Mouse (Mus musculus): ENCODE measurements around the gene Gm11564. TPM values are rescaled to one million over a fixed set of nuclear protein-coding genes. Genes with fewer than 3 reads are reported as not detected.

The Gm11564 gene
- polyA plus RNA-seq (2017; shearing (Covaris generic)) = not detected

DNA sequence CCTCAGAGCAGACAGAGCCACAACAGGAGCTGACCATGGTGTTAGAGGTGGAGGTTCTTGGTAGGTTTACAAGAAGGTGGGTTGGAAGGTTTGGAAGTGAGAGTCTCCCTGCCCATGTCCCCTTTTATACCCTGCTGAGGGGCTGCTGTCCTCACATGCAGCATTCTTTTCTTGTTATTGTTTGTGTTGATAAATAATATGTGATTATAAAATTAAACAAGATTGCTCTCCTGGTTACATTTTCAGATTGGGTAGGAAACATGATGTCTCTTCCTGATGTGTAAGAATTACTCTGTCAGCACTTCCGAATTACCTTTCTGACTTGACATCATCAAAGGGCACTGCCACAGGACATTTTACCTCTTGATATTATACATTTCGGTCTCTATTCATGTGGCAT, at the start of gene Gm11564:
Gene Gm11564, minus strand, starts transcription at position 101 of the 400 bp plus-strand sequence.

GRCm38 (mm10) chr11:99864176-99864575, 48.7 kb upstream of the Gm11564 start, which contains the start of gene Gm11559:
Gene Gm11559, plus strand, starts transcription at chr11:99864476.

DNA sequence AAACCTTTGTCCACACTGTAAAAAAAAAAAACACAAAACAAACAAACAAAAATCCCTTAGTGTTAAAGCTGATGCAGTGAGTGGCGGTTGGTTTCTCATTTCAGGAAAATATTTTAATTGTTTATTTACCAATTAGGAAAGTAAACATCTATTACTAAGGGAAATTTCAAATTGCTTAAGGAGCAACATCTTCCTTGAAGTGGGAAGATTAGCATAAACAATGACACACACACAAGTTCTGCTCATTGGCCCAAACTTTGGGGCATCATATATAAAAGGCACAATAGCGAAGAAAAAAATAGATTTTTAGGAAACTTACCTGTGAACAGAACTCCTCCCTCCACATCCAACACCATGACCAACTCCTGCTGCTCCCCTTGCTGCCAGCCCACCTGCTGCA, 42.2 kb upstream of the Gm11564 start, which contains the start of gene Gm11568:
Gene Gm11568, plus strand, starts transcription at position 301 of the 400 bp plus-strand sequence.

GRCm38 (mm10) chr11:99851508-99851907, 36.0 kb upstream of the Gm11564 start, which contains the start of gene Krtap4-16:
Gene Krtap4-16, minus strand, starts transcription at chr11:99851608.

GRCm38 (mm10) chr11:99837966-99838365, 22.5 kb upstream of the Gm11564 start, which contains the start of gene 2300003K06Rik:
Gene 2300003K06Rik, minus strand, starts transcription at chr11:99838066.

DNA sequence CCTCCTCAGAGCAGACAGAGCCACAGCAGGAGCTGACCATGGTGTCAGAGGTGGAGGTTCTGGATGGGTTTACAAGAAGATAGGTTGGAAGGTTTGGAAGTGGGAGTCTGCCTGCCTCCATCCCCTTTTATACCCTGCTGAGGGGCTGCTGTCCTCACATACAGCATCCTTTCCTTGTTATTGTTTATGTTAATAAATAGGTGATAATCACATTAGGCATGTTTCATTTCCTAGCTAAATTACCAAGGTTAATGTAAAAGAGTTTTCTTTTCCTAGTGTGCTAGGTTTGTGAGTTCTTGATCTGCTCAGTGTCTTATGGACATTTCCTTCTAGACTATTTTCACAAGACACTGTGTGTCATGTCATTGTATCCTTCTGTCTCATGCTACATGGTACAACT, 5.7 kb downstream of the Gm11564 start, which contains the start of gene Krtap4-13:
Gene Krtap4-13, minus strand, starts transcription at position 101 of the 400 bp plus-strand sequence.

GRCm38 (mm10) chr11:99804346-99804745, 11.1 kb downstream of the Gm11564 start, which contains the start of gene Gm11554:
Gene Gm11554, minus strand, starts transcription at chr11:99804446.

DNA sequence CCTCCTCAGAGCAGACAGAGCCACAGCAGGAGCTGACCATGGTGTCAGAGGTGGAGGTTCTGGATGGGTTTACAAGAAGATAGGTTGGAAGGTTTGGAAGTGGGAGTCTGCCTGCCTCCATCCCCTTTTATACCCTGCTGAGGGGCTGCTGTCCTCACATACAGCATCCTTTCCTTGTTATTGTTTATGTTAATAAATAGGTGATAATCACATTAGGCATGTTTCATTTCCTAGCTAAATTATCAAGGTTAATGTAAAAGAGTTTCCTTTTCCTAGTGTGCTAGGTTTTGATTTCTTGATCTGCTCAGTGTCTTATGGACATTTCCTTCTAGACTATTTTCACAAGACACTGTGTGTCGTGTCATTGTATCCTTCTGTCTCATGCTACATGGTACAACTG, 16.6 kb downstream of the Gm11564 start, which contains the start of gene Gm11569:
Gene Gm11569, minus strand, starts transcription at position 101 of the 400 bp plus-strand sequence.

GRCm38 (mm10) chr11:99793367-99793766, 22.1 kb downstream of the Gm11564 start, which contains the start of gene Gm11596:
Gene Gm11596, minus strand, starts transcription at chr11:99793467.

GRCm38 (mm10) chr11:99784900-99785299, 30.6 kb downstream of the Gm11564 start, which contains the start of gene Krtap4-9:
Gene Krtap4-9, plus strand, starts transcription at chr11:99785200.

GRCm38 (mm10) chr11:99780604-99781003, 34.9 kb downstream of the Gm11564 start, which contains the start of gene Krtap4-8:
Gene Krtap4-8, minus strand, starts transcription at chr11:99780704.

DNA sequence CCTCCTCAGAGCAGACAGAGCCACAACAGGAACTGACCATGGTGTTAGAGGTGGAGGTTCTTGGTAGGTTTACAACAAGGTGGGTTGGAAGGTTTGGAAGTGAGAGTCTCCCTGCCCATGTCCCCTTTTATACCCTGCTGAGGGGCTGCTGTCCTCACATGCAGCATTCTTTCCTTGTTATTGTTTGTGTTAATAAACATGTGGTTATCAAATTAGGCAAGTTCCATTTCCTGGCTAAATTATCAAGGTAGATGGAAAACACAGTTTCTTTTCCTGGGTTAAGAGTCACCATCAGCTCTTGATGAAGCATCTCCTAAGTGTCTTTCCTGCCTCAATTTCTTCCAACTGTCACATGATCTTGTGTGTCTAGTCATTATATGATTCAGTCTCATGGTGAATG, 42.7 kb downstream of the Gm11564 start, which contains the start of gene Gm11595:
Gene Gm11595, minus strand, starts transcription at position 101 of the 400 bp plus-strand sequence.

Other genes with a start within 250 kb of the Gm11564 start
- gene Krtap3-1, start 249.0 kb downstream of the Gm11564 start, polyA plus RNA-seq (2017; shearing (Covaris generic)) = not detected
- not detected for gene Krtap1-5, start 234.7 kb downstream of the Gm11564 start, polyA plus RNA-seq (2017; shearing (Covaris generic))
- not detected for gene Krtap1-4, start 232.0 kb downstream of the Gm11564 start, polyA plus RNA-seq (2017; shearing (Covaris generic))
- gene Krtap1-3, start 224.3 kb downstream of the Gm11564 start, polyA plus RNA-seq (2017; shearing (Covaris generic)) = not detected
- not detected for gene Krtap9-3, start 217.6 kb downstream of the Gm11564 start, polyA plus RNA-seq (2017; shearing (Covaris generic))
- gene Gm11938, start 212.4 kb downstream of the Gm11564 start, polyA plus RNA-seq (2017; shearing (Covaris generic)) = not detected
- not detected for gene Gm11937, start 205.5 kb downstream of the Gm11564 start, polyA plus RNA-seq (2017; shearing (Covaris generic))
- gene Krtap2-4, start 200.8 kb downstream of the Gm11564 start, polyA plus RNA-seq (2017; shearing (Covaris generic)) = not detected
- not detected for gene Gm11562, start 195.2 kb downstream of the Gm11564 start, polyA plus RNA-seq (2017; shearing (Covaris generic))
- not detected for gene Krtap4-1, start 187.4 kb downstream of the Gm11564 start, polyA plus RNA-seq (2017; shearing (Covaris generic))
- not detected for gene Krtap4-2, start 180.6 kb downstream of the Gm11564 start, polyA plus RNA-seq (2017; shearing (Covaris generic))
- not detected for gene Krtap4-7, start 171.6 kb downstream of the Gm11564 start, polyA plus RNA-seq (2017; shearing (Covaris generic))
- not detected for gene Gm11555, start 165.4 kb downstream of the Gm11564 start, polyA plus RNA-seq (2017; shearing (Covaris generic))
- gene Gm11563, start 156.7 kb downstream of the Gm11564 start, polyA plus RNA-seq (2017; shearing (Covaris generic)) = not detected
- not detected for gene Krtap4-6, start 149.7 kb downstream of the Gm11564 start, polyA plus RNA-seq (2017; shearing (Covaris generic))
- gene Gm14190, start 124.9 kb downstream of the Gm11564 start, polyA plus RNA-seq (2017; shearing (Covaris generic)) = not detected
- not detected for gene Gm14180, start 81.4 kb downstream of the Gm11564 start, polyA plus RNA-seq (2017; shearing (Covaris generic))
- gene Gm11595, start 42.8 kb downstream of the Gm11564 start, polyA plus RNA-seq (2017; shearing (Covaris generic)) = not detected
- not detected for gene Krtap4-8, start 35.0 kb downstream of the Gm11564 start, polyA plus RNA-seq (2017; shearing (Covaris generic))
- gene Krtap4-9, start 30.5 kb downstream of the Gm11564 start, polyA plus RNA-seq (2017; shearing (Covaris generic)) = not detected
- gene Gm11596, start 22.2 kb downstream of the Gm11564 start, polyA plus RNA-seq (2017; shearing (Covaris generic)) = not detected
- not detected for gene Gm11569, start 16.7 kb downstream of the Gm11564 start, polyA plus RNA-seq (2017; shearing (Covaris generic))
- not detected for gene Gm11554, start 11.2 kb downstream of the Gm11564 start, polyA plus RNA-seq (2017; shearing (Covaris generic))
- not detected for gene Krtap4-13, start 5.8 kb downstream of the Gm11564 start, polyA plus RNA-seq (2017; shearing (Covaris generic))
- gene 2300003K06Rik, start 22.4 kb upstream of the Gm11564 start, polyA plus RNA-seq (2017; shearing (Covaris generic)) = not detected
- not detected for gene Krtap4-16, start 35.9 kb upstream of the Gm11564 start, polyA plus RNA-seq (2017; shearing (Covaris generic))
- not detected for gene Gm11568, start 42.3 kb upstream of the Gm11564 start, polyA plus RNA-seq (2017; shearing (Covaris generic))
- gene Gm11559, start 48.8 kb upstream of the Gm11564 start, polyA plus RNA-seq (2017; shearing (Covaris generic)) = not detected
- not detected for gene Krtap9-1, start 57.7 kb upstream of the Gm11564 start, polyA plus RNA-seq (2017; shearing (Covaris generic))
- gene Gm11567, start 63.5 kb upstream of the Gm11564 start, polyA plus RNA-seq (2017; shearing (Covaris generic)) = not detected
- not detected for gene Krtap31-1, start 92.3 kb upstream of the Gm11564 start, polyA plus RNA-seq (2017; shearing (Covaris generic))
- not detected for gene Gm11565, start 99.1 kb upstream of the Gm11564 start, polyA plus RNA-seq (2017; shearing (Covaris generic))
- gene Krtap31-2, start 120.6 kb upstream of the Gm11564 start, polyA plus RNA-seq (2017; shearing (Covaris generic)) = not detected
- not detected for gene Krtap9-5, start 132.8 kb upstream of the Gm11564 start, polyA plus RNA-seq (2017; shearing (Covaris generic))
- gene Krtap29-1, start 163.4 kb upstream of the Gm11564 start, polyA plus RNA-seq (2017; shearing (Covaris generic)) = not detected
- gene Krtap16-1, start 170.9 kb upstream of the Gm11564 start, polyA plus RNA-seq (2017; shearing (Covaris generic)) = not detected
- not detected for gene Krtap17-1, start 178.3 kb upstream of the Gm11564 start, polyA plus RNA-seq (2017; shearing (Covaris generic))
- not detected for gene Krt33a, start 200.5 kb upstream of the Gm11564 start, polyA plus RNA-seq (2017; shearing (Covaris generic))
- not detected for gene Krt33b, start 214.2 kb upstream of the Gm11564 start, polyA plus RNA-seq (2017; shearing (Covaris generic))
- not detected for gene Krt34, start 225.9 kb upstream of the Gm11564 start, polyA plus RNA-seq (2017; shearing (Covaris generic))
- gene Krt31, start 234.9 kb upstream of the Gm11564 start, polyA plus RNA-seq (2017; shearing (Covaris generic)) = not detected

Data from effector memory CD4-positive, alpha-beta T cell, adult 5 months (primary cell).